Mouse (Mus musculus) G1E (cell line): ENCODE measurements around the gene Atp1a1.

ENCODE experiments used
- CTCF ChIP-seq: IDR thresholded peaks from 2 replicates; pipeline ENCODE4 v1.5.1; 2012; ENCODE audit warnings: low read depth, low read length, inconsistent platforms, mixed read lengths
- GATA1 ChIP-seq: IDR thresholded peaks from 2 replicates; pipeline ENCODE4 v1.6.1; 2012; ENCODE audit warnings: borderline replicate concordance, low read length, inconsistent platforms, mixed read lengths
- GATA2 ChIP-seq: IDR thresholded peaks from 2 replicates; pipeline ENCODE4 v1.6.1; 2012; ENCODE audit warnings: low read depth, low read length, inconsistent platforms, borderline replicate concordance
- POLR2AphosphoS5 ChIP-seq: IDR thresholded peaks from 2 replicates; pipeline ENCODE4 v1.6.1; 2012; ENCODE audit warnings: low read depth, low read length, inconsistent platforms; ENCODE audit not compliant: insufficient replicate concordance
- TAL1 ChIP-seq: conservative IDR thresholded peaks from 2 replicates; pipeline ENCODE4 v1.6.1; 2012; ENCODE audit warnings: low read depth, low read length, inconsistent platforms, mixed read lengths

DNA sequence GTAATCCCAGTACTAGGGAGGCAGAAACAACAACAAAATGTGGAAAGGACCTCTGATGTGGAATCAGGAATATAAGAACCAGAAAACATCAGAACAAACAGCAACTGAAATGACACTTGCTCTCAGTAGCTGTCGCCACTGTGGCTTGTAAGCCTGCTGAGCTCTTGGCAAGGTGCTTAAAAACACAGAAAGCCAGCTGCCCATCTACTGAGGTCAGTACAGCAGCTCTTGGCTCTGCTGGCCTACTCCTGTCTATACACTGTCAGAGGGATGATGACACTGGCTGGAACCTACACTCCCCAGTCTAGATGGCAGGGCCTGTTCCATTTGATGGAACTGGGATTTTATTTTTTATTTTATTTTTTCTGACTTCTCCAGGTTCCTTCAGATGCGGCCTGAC lies 71.1 kb downstream of the Atp1a1 start:
- no peak for TF ChIP-seq CTCF
- no peak for TF ChIP-seq TAL1
- no peak for TF ChIP-seq GATA1
- TF ChIP-seq POLR2AphosphoS5, result no peak
- no peak for TF ChIP-seq GATA2
